Mouse (Mus musculus) ES-Bruce4 (cell line): ENCODE data around the gene Acp7.

Experiments used
- CTCF ChIP-seq: IDR thresholded peaks from one replicate; pipeline ENCODE4 v1.8.1; 2011; ENCODE audit warnings: low read depth, low read length
- POLR2A ChIP-seq: IDR thresholded peaks from one replicate; pipeline ENCODE4 v1.8.1; 2011; ENCODE audit warnings: low read length; ENCODE audit not compliant: insufficient read depth

DNA sequence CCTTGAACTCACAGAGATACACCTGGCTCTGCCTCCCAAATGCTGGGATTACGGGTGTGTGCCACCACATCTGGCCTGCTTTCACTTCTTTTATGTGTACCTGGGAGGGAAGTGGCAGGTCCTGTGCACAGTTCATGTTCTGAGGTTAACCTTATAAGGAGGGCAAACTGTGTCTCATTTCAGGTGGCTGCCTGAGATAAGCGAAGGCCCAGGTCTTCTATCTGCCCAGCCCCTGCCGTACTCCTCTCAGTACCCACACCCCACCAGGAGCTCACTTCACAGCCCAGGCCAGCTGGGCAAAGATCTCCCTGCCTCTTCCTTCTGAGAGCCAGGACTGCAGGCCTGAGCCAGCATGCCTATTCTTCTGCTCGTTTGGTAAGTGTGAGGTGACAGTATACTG, 49.4 kb downstream of the Acp7 start:
- TF ChIP-seq CTCF (no peak), POLR2A (no peak)
